Mouse (Mus musculus): ENCODE data around the gene Prr29. TPM values are rescaled to one million over a fixed set of nuclear protein-coding genes. Genes with fewer than 3 reads are reported as not detected.
"Not testable (repeated sequence)": the region's sequence is repeated elsewhere in the genome, so short reads cannot be mapped to it uniquely, and the experiment has no call there.

Prr29 gene
- total RNA-seq, 2 experiments from 2014 or later, result 0.74 TPM; not detected in 1

- no peak for DNase-seq (ENCODE audit: low spot score in 2 of 2)
These were observed 11.1 kb upstream of the Prr29 start for GRCm38 (mm10) chr11:106354181-106354580.

- no peak for DNase-seq (ENCODE audit: low spot score in 2 of 2)
These were observed 9.7 kb upstream of the Prr29 start for GRCm38 (mm10) chr11:106355382-106356128.

GRCm38 (mm10) chr11:106359350-106359749 is 5.9 kb upstream of the Prr29 start:
- no peak for DNase-seq (ENCODE audit: low spot score in 2 of 2)

- no peak for DNase-seq (ENCODE audit: low spot score in 2 of 2)
These were observed 560 bp upstream of the Prr29 start for GRCm38 (mm10) chr11:106364712-106365111.

- DNase-seq (ENCODE audit: low spot score in 2 of 2), result peak; percentile 83 to 86
These were observed 1.0 kb downstream of the Prr29 start for GRCm38 (mm10) chr11:106366316-106366715.

- no peak for DNase-seq (ENCODE audit: low spot score in 2 of 2)
These were observed 8.7 kb downstream of the Prr29 start for GRCm38 (mm10) chr11:106373998-106374397.

GRCm38 (mm10) chr11:106374559-106374958 is 9.3 kb downstream of the Prr29 start:
- DNase-seq (ENCODE audit: low spot score in 2 of 2), result no peak

GRCm38 (mm10) chr11:106374979-106375378 is 9.7 kb downstream of the Prr29 start:
- no peak for DNase-seq (ENCODE audit: low spot score in 2 of 2)

GRCm38 (mm10) chr11:106381011-106381410 is 15.7 kb downstream of the Prr29 start:
- DNase-seq (ENCODE audit: low spot score in 2 of 2), result no peak

GRCm38 (mm10) chr11:106381883-106382282 is 16.6 kb downstream of the Prr29 start:
- no peak for DNase-seq (ENCODE audit: low spot score in 2 of 2)

GRCm38 (mm10) chr11:106382424-106382823 is 17.2 kb downstream of the Prr29 start:
- no peak for DNase-seq (ENCODE audit: low spot score in 2 of 2)

GRCm38 (mm10) chr11:106383051-106383790 is 17.9 kb downstream of the Prr29 start:
- no peak for DNase-seq (ENCODE audit: low spot score in 2 of 2)

GRCm38 (mm10) chr11:106386409-106386808 is 21.1 kb downstream of the Prr29 start:
- DNase-seq (ENCODE audit: low spot score in 2 of 2), result no peak

GRCm38 (mm10) chr11:106387020-106387419 is 21.7 kb downstream of the Prr29 start:
- no peak for DNase-seq (ENCODE audit: low spot score in 2 of 2)

GRCm38 (mm10) chr11:106387791-106388216 is 22.5 kb downstream of the Prr29 start, which contains the start of gene Icam2:
Gene Icam2, minus strand, starts transcription at chr11:106388075.
- no peak for DNase-seq (ENCODE audit: low spot score in 2 of 2)

GRCm38 (mm10) chr11:106389611-106390010 is 24.3 kb downstream of the Prr29 start:
- DNase-seq (ENCODE audit: low spot score in 2 of 2), result no peak

GRCm38 (mm10) chr11:106390757-106391156 is 25.5 kb downstream of the Prr29 start:
- no peak for DNase-seq (ENCODE audit: low spot score in 2 of 2)

- peak; percentile 67 to 80 for DNase-seq (ENCODE audit: low spot score in 2 of 2)
These were observed 26.4 kb downstream of the Prr29 start for GRCm38 (mm10) chr11:106391546-106392188.

GRCm38 (mm10) chr11:106392597-106393330 is 27.5 kb downstream of the Prr29 start:
- no peak for DNase-seq (ENCODE audit: low spot score in 2 of 2)

GRCm38 (mm10) chr11:106393331-106393616 is 28.0 kb downstream of the Prr29 start:
- no peak for DNase-seq (ENCODE audit: low spot score in 2 of 2)

- not testable (repeated sequence) for DNase-seq (ENCODE audit: low spot score in 2 of 2)
These were observed 28.8 kb downstream of the Prr29 start for GRCm38 (mm10) chr11:106394055-106394454.
